Comparison of ENCODE assay signal across 23 mouse cellular contexts in genomic region chr10:39167611-39168010, GRCm38 (mm10). TPM values are rescaled to one million over a fixed set of nuclear protein-coding genes. Genes with fewer than 3 reads are reported as not detected.
DNase-seq lines count a peak whose midpoint lies in the region; ATAC-seq lines count a peak whose summit lies in the region.
"Had no signal": no experiment of that assay in that cellular context is flagged by ENCODE, and none has a peak within 500 bp of the region (broad histone marks: within the 10 kb centered on the region; RNA-seq: fewer than 3 reads in every experiment).

No protein-coding gene starts in this region.

- peaks cover 53% of the 10 kb centered on the region for H3K4me1 ChIP-seq in neural tube, embryonic 15.5 days
- H3K4me1 ChIP-seq in limb, embryonic 10.5 days, result peaks cover 64% of the 10 kb centered on the region

- H3K4me2 ChIP-seq in neural tube, embryonic 15.5 days, result no peak overlapping the region
- H3K4me2 ChIP-seq: embryonic facial prominence, embryonic 12.5 days; forebrain, embryonic 13.5 days; forebrain, embryonic 15.5 days had no signal

- no peak for ATAC-seq in cerebellum, adult (ENCODE audit: insufficient number of reproducible peaks, low FRiP score, low TSS enrichment)
- ATAC-seq in neural tube, embryonic 15.5 days (ENCODE audit: low FRiP score), result no peak
- ATAC-seq: activated CD4-positive, CD25-positive, alpha-beta regulatory T cell, adult 4 months; forebrain, embryonic 13.5 days; forebrain, embryonic 15.5 days; forebrain, postnatal 0 days; Patski had no signal

- H3K27me3 ChIP-seq in neural tube, embryonic 15.5 days (replicated peaks), result no peaks in the 10 kb centered on the region
- no peaks in the 10 kb centered on the region for H3K27me3 ChIP-seq in limb, embryonic 10.5 days (ENCODE audit: low read depth, poor library complexity, severe bottlenecking)
- H3K27me3 ChIP-seq: embryonic facial prominence, embryonic 12.5 days; forebrain, embryonic 13.5 days; forebrain, embryonic 15.5 days had no signal

- peak; percentile 11 for DNase-seq in cerebellum, adult 9-10 months
- DNase-seq in neural tube, embryonic 10.5 days (ENCODE audit: extremely low spot score, low spot score), result no peak
- no peak for DNase-seq in limb, embryonic 10.5 days (ENCODE audit: low spot score)
- no peak for DNase-seq in right cerebral cortex, adult 18-20 months
- DNase-seq: adrenal gland, adult 8-10 months; adrenal gland, postnatal 14 days; adrenal gland, postnatal 36 days; cerebellum, adult 11 months; cerebellum, adult 18-20 months; cerebellum, adult 8-10 months; cerebellum, postnatal 10 days; cerebellum, postnatal 25 days; forebrain, postnatal 0 days had no signal

- WGBS in neural tube, embryonic 15.5 days, result 87% methylated on average over 11 of the region's 11 CpGs
- 78% methylated on average over 11 of the region's 11 CpGs for WGBS in limb, embryonic 10.5 days

- no peaks in the 10 kb centered on the region for H3K36me3 ChIP-seq in neural tube, embryonic 15.5 days
- no peaks in the 10 kb centered on the region for H3K36me3 ChIP-seq in limb, embryonic 10.5 days
- H3K36me3 ChIP-seq: embryonic facial prominence, embryonic 10.5 days; embryonic facial prominence, embryonic 12.5 days; forebrain, embryonic 15.5 days; G1E had no signal

- H3K27ac ChIP-seq in neural tube, embryonic 15.5 days (replicated peaks), result 0 out of 2 replicates have a peak overlapping the region, but pooled peaks have one; percentile 91
- 0 out of 2 replicates have a peak overlapping the region, but pooled peaks have one; percentile 30 for H3K27ac ChIP-seq in limb, embryonic 10.5 days
- H3K27ac ChIP-seq: embryonic facial prominence, embryonic 10.5 days; embryonic facial prominence, embryonic 12.5 days; forebrain, embryonic 13.5 days; forebrain, embryonic 15.5 days had no signal

- no peak overlapping the region for H3K4me3 ChIP-seq in neural tube, embryonic 15.5 days (replicated peaks)
- H3K4me3 ChIP-seq in limb, embryonic 10.5 days, result no peak overlapping the region
- H3K4me3 ChIP-seq: embryonic facial prominence, embryonic 10.5 days; embryonic facial prominence, embryonic 12.5 days; forebrain, embryonic 13.5 days; forebrain, embryonic 15.5 days had no signal

- H3K9me3 ChIP-seq in neural tube, embryonic 15.5 days (replicated peaks), result no peaks in the 10 kb centered on the region
- H3K9me3 ChIP-seq in limb, embryonic 10.5 days (replicated peaks), result no peaks in the 10 kb centered on the region
- H3K9me3 ChIP-seq: embryonic facial prominence, embryonic 10.5 days; forebrain, embryonic 13.5 days; forebrain, embryonic 15.5 days; G1E had no signal

- no peak overlapping the region for H3K9ac ChIP-seq in neural tube, embryonic 15.5 days (replicated peaks)
- H3K9ac ChIP-seq: embryonic facial prominence, embryonic 12.5 days; forebrain, embryonic 13.5 days; forebrain, embryonic 15.5 days; forebrain, postnatal 0 days had no signal

RNA-seq across cellular contexts. Expression of gene Ccn6, which starts 4.0 kb away (rescaled TPM):
- 0.65 and 0.69 TPM in 2 replicates for polyA plus RNA-seq in neural tube, embryonic 15.5 days (2015; fragmentation: Nextera tagmentation; extraction: Ambion mirVana)
- 0.26 and 0.51 TPM in 2 replicates for polyA plus RNA-seq in limb, embryonic 10.5 days (2016; fragmentation: Nextera tagmentation; extraction: Ambion mirVana)
- polyA plus RNA-seq: activated CD4-positive, CD25-positive, alpha-beta regulatory T cell, adult 4 months; C2C12; G1E had no signal

RNA-seq across cellular contexts. Expression of gene Tube1, which starts 33.8 kb away (rescaled TPM):
- 7.1 and 10.2 TPM in 2 replicates for polyA plus RNA-seq in neural tube, embryonic 15.5 days (2015; fragmentation: Nextera tagmentation; extraction: Ambion mirVana)
- polyA plus RNA-seq in limb, embryonic 10.5 days (2016; fragmentation: Nextera tagmentation; extraction: Ambion mirVana), result 25.8 and 26.1 TPM in 2 replicates

RNA-seq across cellular contexts. Expression of gene Fam229b, which starts 33.9 kb away (rescaled TPM):
- 23.8 and 36.8 TPM in 2 replicates for polyA plus RNA-seq in neural tube, embryonic 15.5 days (2015; fragmentation: Nextera tagmentation; extraction: Ambion mirVana)
- polyA plus RNA-seq in limb, embryonic 10.5 days (2016; fragmentation: Nextera tagmentation; extraction: Ambion mirVana), result 8.3 and 8.5 TPM in 2 replicates
